Mouse (Mus musculus): ENCODE measurements around the gene Rin3. TPM values are rescaled to one million over a fixed set of nuclear protein-coding genes. Genes with fewer than 3 reads are reported as not detected.

Rin3 gene
- total and polyA plus RNA-seq, 2 experiments from 2014 or later: 1.6 to 3.7 TPM

- Histone ChIP-seq H3K4me3 (ENCODE audit: low read depth, low read length) (no peak overlapping the region), H3K27ac (ENCODE audit: low read depth, low read length) (no peak overlapping the region), H3K9ac (replicated peaks; ENCODE audit: low read length, poor library complexity, severe bottlenecking) (no peak overlapping the region), H3K4me1 (ENCODE audit: insufficient read depth, low read length) (no peaks in the 10 kb centered on the region), H3K36me3 (ENCODE audit: insufficient read depth, low read length) (no peaks in the 10 kb centered on the region), H3K27me3 (ENCODE audit: insufficient read depth, low read length) (no peaks in the 10 kb centered on the region), H3K4me2 (ENCODE audit: low read depth, low read length, poor library complexity, severe bottlenecking) (no peak overlapping the region), H3K9me3 (ENCODE audit: low read length) (no peaks in the 10 kb centered on the region)
- no peak for ATAC-seq (ENCODE audit: low FRiP score)
- TF ChIP-seq CTCF (IDR thresholded peaks at IDR 0.05): no peak
- 84% methylated on average over 7 of the region's 7 CpGs for WGBS
- no peak for DNase-seq (ENCODE audit: low spot score)
Measured at GRCm38 (mm10) chr12:102368066-102368465, 85.2 kb downstream of the Rin3 start.

- H3K27ac ChIP-seq (ENCODE audit: low read depth, low read length): no peak overlapping the region
- no peaks in the 10 kb centered on the region for H3K27me3 ChIP-seq (ENCODE audit: insufficient read depth, low read length)
- no peaks in the 10 kb centered on the region for H3K4me1 ChIP-seq (ENCODE audit: insufficient read depth, low read length)
- ATAC-seq (ENCODE audit: low FRiP score) (no peak; the same call in 1 of the 2 replicates), DNase-seq (ENCODE audit: low spot score) (no peak)
- no peaks in the 10 kb centered on the region for H3K36me3 ChIP-seq (ENCODE audit: insufficient read depth, low read length)
- no peak overlapping the region for H3K4me2 ChIP-seq (ENCODE audit: low read depth, low read length, poor library complexity, severe bottlenecking)
- H3K4me3 ChIP-seq (ENCODE audit: low read depth, low read length): no peak overlapping the region
- H3K9ac ChIP-seq (replicated peaks; ENCODE audit: low read length, poor library complexity, severe bottlenecking): no peak overlapping the region
- WGBS: 87% methylated on average over 14 of the region's 14 CpGs
- no peaks in the 10 kb centered on the region for H3K9me3 ChIP-seq (ENCODE audit: low read length)
- no peak for TF ChIP-seq CTCF (IDR thresholded peaks at IDR 0.05)
Measured at GRCm38 (mm10) chr12:102368556-102368955, 85.7 kb downstream of the Rin3 start.

GRCm38 (mm10) chr12:102369488-102370235, 86.8 kb downstream of the Rin3 start:
- Histone ChIP-seq H3K4me3 (ENCODE audit: low read depth, low read length) (no peak overlapping the region), H3K9me3 (ENCODE audit: low read length) (no peaks in the 10 kb centered on the region), H3K27ac (ENCODE audit: low read depth, low read length) (no peak overlapping the region), H3K27me3 (ENCODE audit: insufficient read depth, low read length) (no peaks in the 10 kb centered on the region), H3K4me2 (ENCODE audit: low read depth, low read length, poor library complexity, severe bottlenecking) (no peak overlapping the region), H3K4me1 (ENCODE audit: insufficient read depth, low read length) (no peaks in the 10 kb centered on the region), H3K36me3 (ENCODE audit: insufficient read depth, low read length) (no peaks in the 10 kb centered on the region), H3K9ac (replicated peaks; ENCODE audit: low read length, poor library complexity, severe bottlenecking) (no peak overlapping the region)
- no peak for TF ChIP-seq CTCF (IDR thresholded peaks at IDR 0.05)
- DNase-seq (ENCODE audit: low spot score) (no peak), ATAC-seq (ENCODE audit: low FRiP score) (no peak)
- 75% methylated on average over 22 of the region's 22 CpGs for WGBS

GRCm38 (mm10) chr12:102370931-102371500, 88.2 kb downstream of the Rin3 start:
- Histone ChIP-seq H3K4me1 (ENCODE audit: insufficient read depth, low read length) (no peaks in the 10 kb centered on the region), H3K4me3 (ENCODE audit: low read depth, low read length) (no peak overlapping the region), H3K4me2 (ENCODE audit: low read depth, low read length, poor library complexity, severe bottlenecking) (no peak overlapping the region), H3K27ac (ENCODE audit: low read depth, low read length) (no peak overlapping the region), H3K27me3 (ENCODE audit: insufficient read depth, low read length) (no peaks in the 10 kb centered on the region), H3K9ac (replicated peaks; ENCODE audit: low read length, poor library complexity, severe bottlenecking) (no peak overlapping the region), H3K9me3 (ENCODE audit: low read length) (no peaks in the 10 kb centered on the region), H3K36me3 (ENCODE audit: insufficient read depth, low read length) (no peaks in the 10 kb centered on the region)
- ATAC-seq (ENCODE audit: low FRiP score): no peak
- WGBS: 87% methylated on average over 4 of the region's 4 CpGs
- DNase-seq (ENCODE audit: low spot score): no peak
- no peak for TF ChIP-seq CTCF (IDR thresholded peaks at IDR 0.05)

- no peaks in the 10 kb centered on the region for H3K4me1 ChIP-seq (ENCODE audit: insufficient read depth, low read length)
- H3K9me3 ChIP-seq (ENCODE audit: low read length): no peaks in the 10 kb centered on the region
- TF ChIP-seq CTCF (IDR thresholded peaks at IDR 0.05): no peak
- H3K27ac ChIP-seq (ENCODE audit: low read depth, low read length): no peak overlapping the region
- 88% methylated on average over 3 of the region's 3 CpGs for WGBS
- no peak for DNase-seq (ENCODE audit: low spot score)
- H3K4me2 ChIP-seq (ENCODE audit: low read depth, low read length, poor library complexity, severe bottlenecking): no peak overlapping the region
- no peak overlapping the region for H3K4me3 ChIP-seq (ENCODE audit: low read depth, low read length)
- no peak for ATAC-seq (ENCODE audit: low FRiP score)
- H3K36me3 ChIP-seq (ENCODE audit: insufficient read depth, low read length): no peaks in the 10 kb centered on the region
- H3K9ac ChIP-seq (replicated peaks; ENCODE audit: low read length, poor library complexity, severe bottlenecking): no peak overlapping the region
- no peaks in the 10 kb centered on the region for H3K27me3 ChIP-seq (ENCODE audit: insufficient read depth, low read length)
Measured at GRCm38 (mm10) chr12:102372322-102372721, 89.5 kb downstream of the Rin3 start.

- Histone ChIP-seq H3K27me3 (ENCODE audit: insufficient read depth, low read length) (no peaks in the 10 kb centered on the region), H3K4me3 (ENCODE audit: low read depth, low read length) (no peak overlapping the region), H3K9me3 (ENCODE audit: low read length) (no peaks in the 10 kb centered on the region), H3K4me1 (ENCODE audit: insufficient read depth, low read length) (no peaks in the 10 kb centered on the region), H3K4me2 (ENCODE audit: low read depth, low read length, poor library complexity, severe bottlenecking) (no peak overlapping the region), H3K36me3 (ENCODE audit: insufficient read depth, low read length) (no peaks in the 10 kb centered on the region), H3K27ac (ENCODE audit: low read depth, low read length) (no peak overlapping the region), H3K9ac (replicated peaks; ENCODE audit: low read length, poor library complexity, severe bottlenecking) (no peak overlapping the region)
- WGBS: 92% methylated on average over 8 of the region's 8 CpGs
- no peak for TF ChIP-seq CTCF (IDR thresholded peaks at IDR 0.05)
- ATAC-seq (ENCODE audit: low FRiP score): no peak
- no peak for DNase-seq (ENCODE audit: low spot score)
Measured at GRCm38 (mm10) chr12:102382180-102382579, 99.3 kb downstream of the Rin3 start.
